Mouse (Mus musculus) ES-Bruce4 (cell line): Measurements from ENCODE around the gene Cplx3.

Experiments
- CTCF ChIP-seq: IDR thresholded peaks from one replicate; pipeline ENCODE4 v1.8.1; 2011; ENCODE audit warnings: low read depth, low read length
- EP300 ChIP-seq: IDR thresholded peaks from 2 replicates; pipeline ENCODE4 v1.6.1; 2011; ENCODE audit warnings: low read depth, low read length; ENCODE audit not compliant: insufficient read depth
- POLR2A ChIP-seq: IDR thresholded peaks from one replicate; pipeline ENCODE4 v1.8.1; 2011; ENCODE audit warnings: low read length; ENCODE audit not compliant: insufficient read depth

- no peak for TF ChIP-seq CTCF
- TF ChIP-seq POLR2A = no peak
- TF ChIP-seq EP300 = no peak
These were observed 8.1 kb downstream of the Cplx3 start for GRCm38 (mm10) chr9:57597929-57598382.
